Mouse (Mus musculus) liver, adult (tissue): ENCODE data around the gene Als2cl.

Source experiments
- GATA4 ChIP-seq: IDR thresholded peaks from 2 replicates; pipeline ENCODE4 v1.6.1; 2014; ENCODE audit warnings: mild to moderate bottlenecking, low read length; ENCODE audit not compliant: insufficient replicate concordance

The Als2cl gene

GRCm38 (mm10) chr9:110933850-110934437 lies 54.3 kb downstream of the Als2cl start:
- no peak for TF ChIP-seq GATA4

GRCm38 (mm10) chr9:110935941-110936340 lies 56.3 kb downstream of the Als2cl start:
- TF ChIP-seq GATA4 = no peak

GRCm38 (mm10) chr9:110937506-110938490 lies 58.1 kb downstream of the Als2cl start:
- no peak for TF ChIP-seq GATA4

GRCm38 (mm10) chr9:110944265-110944664 lies 64.6 kb downstream of the Als2cl start:
- TF ChIP-seq GATA4 = no peak

GRCm38 (mm10) chr9:110945343-110945742 lies 65.7 kb downstream of the Als2cl start:
- no peak for TF ChIP-seq GATA4

- no peak for TF ChIP-seq GATA4
Measured at GRCm38 (mm10) chr9:110945926-110946325, 66.3 kb downstream of the Als2cl start, which contains the start of gene Tdgf1. Tdgf1 (minus strand) TSS chr9:110946158.

- TF ChIP-seq GATA4 = no peak
Measured at GRCm38 (mm10) chr9:110946548-110947044, 66.9 kb downstream of the Als2cl start.

GRCm38 (mm10) chr9:110947261-110947661 lies 67.6 kb downstream of the Als2cl start:
- no peak for TF ChIP-seq GATA4

- TF ChIP-seq GATA4 = no peak
Measured at GRCm38 (mm10) chr9:110947900-110948299, 68.2 kb downstream of the Als2cl start.

- no peak for TF ChIP-seq GATA4
Measured at GRCm38 (mm10) chr9:110948813-110949310, 69.2 kb downstream of the Als2cl start.

GRCm38 (mm10) chr9:110950109-110950508 lies 70.4 kb downstream of the Als2cl start:
- no peak for TF ChIP-seq GATA4
